In the genomic region with DNA sequence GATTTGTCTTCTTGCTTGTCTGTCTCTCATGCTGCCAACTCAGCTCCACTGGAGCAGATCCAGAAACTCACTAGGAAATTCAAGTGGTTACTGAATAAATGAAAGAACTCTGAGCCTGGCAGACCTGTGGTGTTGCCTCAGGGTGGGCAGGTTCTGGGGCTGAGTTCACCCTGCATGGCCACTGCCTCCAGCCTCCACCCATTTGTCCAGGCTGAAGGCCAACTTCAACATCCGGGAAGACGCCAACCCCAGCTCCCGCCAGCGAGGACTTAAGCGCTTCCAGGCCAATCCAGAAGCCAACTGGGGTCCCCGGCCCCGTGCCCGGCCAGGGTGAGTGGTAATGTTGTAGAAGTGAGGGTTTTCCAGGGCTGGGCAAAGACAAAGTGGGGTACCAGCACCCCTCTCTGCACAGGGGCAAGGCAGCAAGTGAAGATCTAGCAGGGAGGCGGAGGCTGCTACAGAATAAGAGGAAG, we compare ENCODE assay signal across 8 mouse cellular contexts. TPM values are rescaled to one million over a fixed set of nuclear protein-coding genes. Genes with fewer than 3 reads are reported as not detected.
A peak's percentile ranks its signal among the peaks of the same experiment; 100 is the strongest.
DNase-seq lines count a peak whose midpoint lies in the region; ATAC-seq and TF ChIP-seq lines count a peak whose summit lies in the region.

No protein-coding gene starts in this region.

- no peak for ATAC-seq in limb, embryonic 11.5 days (ENCODE audit: insufficient number of reproducible peaks, low FRiP score, low TSS enrichment, low read depth)
- ATAC-seq in stomach, embryonic 15.5 days (ENCODE audit: insufficient read depth, low FRiP score, low read depth), result no peak

- no peak overlapping the region for H3K9ac ChIP-seq in limb, embryonic 11.5 days (ENCODE audit: low read length)
- H3K9ac ChIP-seq in stomach, embryonic 15.5 days, result no peak overlapping the region

- H3K4me3 ChIP-seq in testis, adult 2 months (ENCODE audit: control insufficient read depth, low read depth, low read length), result no peak overlapping the region
- no peak overlapping the region for H3K4me3 ChIP-seq in limb, embryonic 11.5 days (ENCODE audit: low read depth, low read length)
- H3K4me3 ChIP-seq in stomach, embryonic 15.5 days (replicated peaks), result no peak overlapping the region

- no peaks in the 10 kb centered on the region for H3K9me3 ChIP-seq in limb, embryonic 11.5 days (ENCODE audit: control insufficient read depth, low read length)
- no peaks in the 10 kb centered on the region for H3K9me3 ChIP-seq in stomach, embryonic 15.5 days

- H3K27ac ChIP-seq in testis, adult 2 months (ENCODE audit: control insufficient read depth, insufficient read depth, low read depth, low read length), result 0 out of 2 replicates have a peak overlapping the region, but pooled peaks have one; percentile 29
- H3K27ac ChIP-seq in limb, embryonic 11.5 days (replicated peaks; ENCODE audit: low read depth, low read length), result no peak overlapping the region
- H3K27ac ChIP-seq in stomach, embryonic 15.5 days, result peak overlapping the region; percentile 67; the same call in 1 of the 2 replicates

- no peaks in the 10 kb centered on the region for H3K27me3 ChIP-seq in testis, adult 2 months (ENCODE audit: control insufficient read depth, insufficient read depth, low read length)
- peaks cover 29% of the 10 kb centered on the region for H3K27me3 ChIP-seq in limb, embryonic 11.5 days (ENCODE audit: control insufficient read depth, insufficient read depth, low read length)
- H3K27me3 ChIP-seq in stomach, embryonic 15.5 days (replicated peaks), result peaks cover 18% of the 10 kb centered on the region

- no peak for TF ChIP-seq POLR2A in testis, adult 2 months (IDR thresholded peaks at IDR 0.05; ENCODE audit: control insufficient read depth, low read depth, low read length)

- peaks cover 8% of the 10 kb centered on the region for H3K4me1 ChIP-seq in testis, adult 2 months (ENCODE audit: control insufficient read depth, insufficient read depth, low read length)
- H3K4me1 ChIP-seq in limb, embryonic 11.5 days (ENCODE audit: control insufficient read depth, insufficient read depth, low read length), result peaks cover 12% of the 10 kb centered on the region
- H3K4me1 ChIP-seq in stomach, embryonic 15.5 days, result peaks cover 11% of the 10 kb centered on the region

- 92% methylated on average over 9 of the region's 9 CpGs for whole genome bisulfite sequencing in limb, embryonic 11.5 days
- WGBS in stomach, embryonic 15.5 days, result 84% methylated on average over 9 of the region's 9 CpGs

- peaks cover 6% of the 10 kb centered on the region for H3K36me3 ChIP-seq in testis, adult 2 months (ENCODE audit: control insufficient read depth, insufficient read depth, low read length)
- H3K36me3 ChIP-seq in limb, embryonic 11.5 days (ENCODE audit: control insufficient read depth, insufficient read depth, low read length), result peaks cover 22% of the 10 kb centered on the region
- H3K36me3 ChIP-seq in stomach, embryonic 15.5 days, result peaks cover 33% of the 10 kb centered on the region

- peak overlapping the region; percentile 4; the same call in 1 of the 2 replicates for H3K4me2 ChIP-seq in limb, embryonic 11.5 days (ENCODE audit: low read depth, severe bottlenecking)
- H3K4me2 ChIP-seq in stomach, embryonic 15.5 days, result no peak overlapping the region; the same call in 1 of the 2 replicates

- TF ChIP-seq CTCF in testis, adult 2 months (IDR thresholded peaks at IDR 0.05; ENCODE audit: control insufficient read depth, insufficient read depth, insufficient replicate concordance, low read depth, low read length), result no peak

- DNase-seq in cerebellum, postnatal 10 days, result peak; percentile 84 to 86
- DNase-seq in cerebellum, postnatal 36 days, result no peak
- no peak for DNase-seq in testis, postnatal 10 days (ENCODE audit: low spot score)
- peak; percentile 85 for DNase-seq in heart, adult 9 months (ENCODE audit: low spot score in 2 of 2)
- DNase-seq in limb, embryonic 11.5 days (ENCODE audit: low spot score), result no peak
- no peak for DNase-seq in right cerebral cortex, postnatal 25 days

RNA-seq across cellular contexts. Expression of a gene that starts 2.3 kb away (rescaled TPM):
- 0.93 and 1.2 TPM in 2 replicates for polyA plus RNA-seq in testis, adult 2 months (2012; rRNA removed)
- 3.9 and 4.8 TPM in 2 replicates for polyA plus RNA-seq in limb, embryonic 11.5 days (2014; fragmentation: Nextera tagmentation; extraction: Ambion mirVana)
- polyA plus RNA-seq in stomach, embryonic 15.5 days (2015; fragmentation: Nextera tagmentation; extraction: Ambion mirVana), result 7.1 and 9.7 TPM in 2 replicates

RNA-seq across cellular contexts. Expression of a gene that starts 11.3 kb away (rescaled TPM):
- polyA plus RNA-seq in testis, adult 2 months (2012; rRNA removed), result 27.5 and 28.2 TPM in 2 replicates
- 26.4 and 26.7 TPM in 2 replicates for polyA plus RNA-seq in limb, embryonic 11.5 days (2014; fragmentation: Nextera tagmentation; extraction: Ambion mirVana)
- polyA plus RNA-seq in stomach, embryonic 15.5 days (2015; fragmentation: Nextera tagmentation; extraction: Ambion mirVana), result 15.8 and 17.4 TPM in 2 replicates

RNA-seq across cellular contexts. Expression of a gene that starts 12.9 kb away (rescaled TPM):
- polyA plus RNA-seq in testis, adult 2 months (2012; rRNA removed), result 131 and 161 TPM in 2 replicates
- 65.7 and 65.9 TPM in 2 replicates for polyA plus RNA-seq in limb, embryonic 11.5 days (2014; fragmentation: Nextera tagmentation; extraction: Ambion mirVana)
- 56.2 and 63.9 TPM in 2 replicates for polyA plus RNA-seq in stomach, embryonic 15.5 days (2015; fragmentation: Nextera tagmentation; extraction: Ambion mirVana)

RNA-seq across cellular contexts. Expression of a gene that starts 23.8 kb away (rescaled TPM):
- 0.32 TPM in 2 replicates for polyA plus RNA-seq in testis, adult 2 months (2012; rRNA removed)
- polyA plus RNA-seq in limb, embryonic 11.5 days (2014; fragmentation: Nextera tagmentation; extraction: Ambion mirVana), result 7.7 and 8.6 TPM in 2 replicates
- polyA plus RNA-seq in stomach, embryonic 15.5 days (2015; fragmentation: Nextera tagmentation; extraction: Ambion mirVana), result 3.5 and 4.1 TPM in 2 replicates

RNA-seq across cellular contexts. Expression of a gene that starts 36.3 kb away (rescaled TPM):
- 2.1 and 2.3 TPM in 2 replicates for polyA plus RNA-seq in testis, adult 2 months (2012; rRNA removed)
- polyA plus RNA-seq in limb, embryonic 11.5 days (2014; fragmentation: Nextera tagmentation; extraction: Ambion mirVana), result 149 and 156 TPM in 2 replicates
- 86.4 and 90.3 TPM in 2 replicates for polyA plus RNA-seq in stomach, embryonic 15.5 days (2015; fragmentation: Nextera tagmentation; extraction: Ambion mirVana)

Comparison
In these comparisons a context has a peak if more than half of its experiments do, and no peak if none do; other contexts are left out.
1. DNase-seq: peak in cerebellum, postnatal 10 days (2 of 2) and heart, adult 9 months (2 of 2); none in cerebellum, postnatal 36 days (0 of 2), testis, postnatal 10 days (single experiment), limb, embryonic 11.5 days (single experiment) and right cerebral cortex, postnatal 25 days (single experiment).